Mouse (Mus musculus) regulatory T cell (primary cell): ENCODE measurements around the gene Six1.
"Not testable (repeated sequence)": the region's sequence is repeated elsewhere in the genome, so short reads cannot be mapped to it uniquely, and the experiment has no call there.

Experiments
- in situ Hi-C: fragments of 300-600 bp; cut with MboI, MseI; formaldehyde crosslinking; loops from one replicate; pipeline ENCODE4 v1.15.1; 2025; ENCODE audit warnings: high pct_unique_total_duplicates

The Six1 gene

DNA sequence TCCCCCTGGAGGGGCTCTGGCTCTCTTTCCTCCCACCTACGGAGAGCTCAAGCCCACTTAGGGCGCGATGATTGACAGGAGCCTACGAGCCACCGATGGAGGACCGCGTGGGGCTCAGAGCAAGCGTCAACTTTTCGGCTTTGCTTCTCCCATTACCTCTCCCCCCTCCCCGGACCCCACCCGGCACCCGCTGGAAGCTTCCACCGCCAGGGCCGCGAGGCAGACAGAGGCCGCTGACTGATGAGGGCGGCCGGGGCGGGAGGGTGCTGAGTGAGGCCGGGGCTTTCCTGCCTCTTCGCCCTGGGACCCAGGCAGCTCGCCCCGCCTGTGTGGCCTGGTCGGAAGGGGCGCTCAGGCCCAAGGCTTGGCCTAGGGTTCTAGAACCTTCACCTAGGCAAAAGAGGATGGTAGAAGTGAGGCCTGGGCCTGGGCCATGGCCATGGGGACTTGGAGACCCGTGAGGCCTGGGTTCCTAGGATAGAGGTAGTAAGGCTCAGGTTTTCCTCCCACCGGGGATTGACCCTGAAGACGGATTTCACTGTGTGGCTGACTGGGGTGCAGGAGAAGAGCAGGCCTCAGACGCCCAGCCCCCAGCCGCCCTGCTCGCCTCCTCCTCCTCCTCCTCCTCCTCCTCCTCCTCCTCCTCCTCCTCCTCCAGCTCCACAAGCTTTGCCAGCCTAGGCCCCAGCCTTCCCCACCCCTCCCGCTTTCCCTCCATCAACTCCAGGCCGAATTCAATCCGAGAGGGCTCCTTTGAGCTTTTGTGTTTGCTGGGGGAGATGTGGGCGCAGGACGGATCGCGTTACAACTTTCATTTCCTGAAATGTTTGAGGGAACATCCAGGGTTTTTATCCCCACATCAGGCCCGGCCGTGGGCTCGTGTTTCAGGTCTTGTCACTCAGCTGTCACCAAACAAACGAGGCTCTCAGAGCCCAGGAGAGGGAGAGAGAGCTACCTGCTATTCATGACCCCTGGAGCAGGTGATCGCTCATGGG is 18.5 kb downstream of the Six1 start:
- in situ Hi-C loops: no loop called here

- in situ Hi-C loops: no loop called here
Measured at GRCm38 (mm10) chr12:73032665-73033064, 21.0 kb downstream of the Six1 start.

DNA sequence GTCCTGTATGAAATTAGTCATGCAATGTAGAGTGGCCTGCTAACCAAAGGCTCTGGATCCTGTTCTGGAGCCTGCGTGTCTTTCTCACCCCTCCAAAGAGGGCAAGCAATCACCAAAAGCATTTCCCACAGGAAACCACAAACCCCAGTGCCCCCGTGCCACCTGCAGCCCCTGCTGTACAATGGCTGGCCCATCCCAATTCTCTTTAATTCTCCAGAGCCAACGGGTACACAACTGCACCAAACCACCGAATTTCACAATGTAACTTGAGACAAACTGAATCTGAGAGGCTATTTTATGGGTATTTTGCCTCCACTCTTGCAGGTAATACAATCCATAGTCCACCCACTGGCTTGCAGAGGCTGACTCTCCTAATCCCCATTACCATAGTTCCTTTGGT is 22.4 kb downstream of the Six1 start:
- in situ Hi-C loops: no loop called here

GRCm38 (mm10) chr12:73025490-73025889 is 28.2 kb downstream of the Six1 start:
- in situ Hi-C loops: loop anchor here (5.0 kb wide), 2 partner anchors 427 to 492 kb away; no protein-coding TSS in a partner anchor

GRCm38 (mm10) chr12:73020941-73021340 is 32.7 kb downstream of the Six1 start:
- in situ Hi-C loops: no loop called here

GRCm38 (mm10) chr12:73020422-73020821 is 33.3 kb downstream of the Six1 start:
- in situ Hi-C loops: no loop called here

GRCm38 (mm10) chr12:73018838-73019237 is 34.8 kb downstream of the Six1 start:
- in situ Hi-C loops: no loop called here

DNA sequence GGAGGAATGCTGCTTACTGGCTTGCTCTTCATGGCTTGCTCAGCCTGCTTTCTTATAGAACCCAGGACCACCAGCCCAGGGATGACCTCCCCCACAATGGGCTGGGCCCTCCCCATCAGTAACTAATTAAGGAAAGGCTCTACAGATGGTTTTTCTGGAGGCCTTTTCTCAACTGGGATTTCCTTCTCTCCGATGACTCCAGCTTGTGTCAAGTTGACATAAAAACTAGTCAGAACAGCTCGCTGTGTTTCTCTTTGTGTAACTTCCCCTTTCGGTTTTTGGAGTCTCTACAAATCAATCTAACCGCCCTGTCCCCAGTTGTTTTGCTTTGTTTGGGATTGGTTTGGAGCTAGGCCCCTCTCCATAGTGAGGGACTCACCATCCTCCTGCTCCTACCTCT is 37.5 kb downstream of the Six1 start:
- in situ Hi-C loops: no loop called here

- in situ Hi-C loops: no loop called here
Measured at GRCm38 (mm10) chr12:73014311-73014710, 39.4 kb downstream of the Six1 start.

DNA sequence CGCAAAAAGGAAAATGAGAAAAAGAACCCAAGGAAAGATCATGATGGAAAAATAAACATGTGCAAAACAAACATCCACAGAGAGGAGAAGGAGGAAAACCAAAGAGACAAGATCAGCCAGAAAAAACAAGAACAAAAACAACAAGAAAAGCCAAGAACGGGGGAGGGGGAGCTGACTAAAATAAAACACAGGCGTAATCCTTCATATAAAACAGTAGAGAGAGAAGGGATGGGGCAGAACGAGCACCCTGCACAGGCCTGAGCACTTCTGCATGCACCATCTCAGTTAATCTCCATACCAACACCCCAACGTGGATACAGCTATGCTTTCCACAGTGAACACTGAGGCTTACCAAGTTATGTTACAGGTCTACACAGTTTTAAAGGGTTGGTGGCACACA is 40.9 kb downstream of the Six1 start:
- in situ Hi-C loops: no loop called here

GRCm38 (mm10) chr12:73012136-73012785 is 41.4 kb downstream of the Six1 start:
- in situ Hi-C loops: no loop called here

DNA sequence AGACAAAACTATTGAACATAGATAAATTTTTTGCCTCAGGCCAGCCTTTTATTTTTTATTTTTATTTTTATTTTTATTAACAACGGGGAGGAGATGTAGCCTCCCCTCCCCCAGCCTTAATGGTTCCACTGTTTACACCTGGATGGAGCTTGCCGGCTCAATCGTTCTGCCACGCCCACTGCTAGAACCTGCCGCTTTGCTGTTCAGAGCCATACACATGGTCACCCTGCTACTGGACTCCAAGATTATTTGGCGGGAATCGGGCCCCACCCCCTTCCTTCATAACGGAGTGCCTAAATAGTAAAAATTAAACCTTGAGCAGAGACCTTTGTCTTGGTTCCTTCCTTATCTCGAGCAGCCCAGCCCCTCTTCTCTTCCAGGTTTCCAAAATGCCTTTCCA is 50.8 kb downstream of the Six1 start:
- in situ Hi-C loops: not testable (repeated sequence)

DNA sequence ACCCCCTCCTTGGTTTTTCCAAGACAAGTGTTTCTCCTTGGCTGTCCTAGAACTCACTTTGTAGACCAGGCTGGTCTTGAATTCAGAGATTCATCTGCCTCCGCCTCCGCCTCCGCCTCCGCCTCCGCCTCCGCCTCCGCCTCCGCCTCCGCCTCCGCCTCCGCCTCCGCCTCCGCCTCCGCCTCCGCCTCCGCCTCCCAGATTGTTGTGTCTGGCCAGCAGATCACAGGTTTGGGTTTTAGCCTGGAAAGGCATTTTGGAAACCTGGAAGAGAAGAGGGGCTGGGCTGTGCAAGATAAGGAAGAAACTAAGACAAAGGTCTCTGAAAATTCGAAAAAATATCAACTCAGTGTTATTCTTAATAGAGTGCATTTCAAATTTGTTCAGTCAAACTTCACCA is 51.4 kb downstream of the Six1 start:
- in situ Hi-C loops: not testable (repeated sequence)

DNA sequence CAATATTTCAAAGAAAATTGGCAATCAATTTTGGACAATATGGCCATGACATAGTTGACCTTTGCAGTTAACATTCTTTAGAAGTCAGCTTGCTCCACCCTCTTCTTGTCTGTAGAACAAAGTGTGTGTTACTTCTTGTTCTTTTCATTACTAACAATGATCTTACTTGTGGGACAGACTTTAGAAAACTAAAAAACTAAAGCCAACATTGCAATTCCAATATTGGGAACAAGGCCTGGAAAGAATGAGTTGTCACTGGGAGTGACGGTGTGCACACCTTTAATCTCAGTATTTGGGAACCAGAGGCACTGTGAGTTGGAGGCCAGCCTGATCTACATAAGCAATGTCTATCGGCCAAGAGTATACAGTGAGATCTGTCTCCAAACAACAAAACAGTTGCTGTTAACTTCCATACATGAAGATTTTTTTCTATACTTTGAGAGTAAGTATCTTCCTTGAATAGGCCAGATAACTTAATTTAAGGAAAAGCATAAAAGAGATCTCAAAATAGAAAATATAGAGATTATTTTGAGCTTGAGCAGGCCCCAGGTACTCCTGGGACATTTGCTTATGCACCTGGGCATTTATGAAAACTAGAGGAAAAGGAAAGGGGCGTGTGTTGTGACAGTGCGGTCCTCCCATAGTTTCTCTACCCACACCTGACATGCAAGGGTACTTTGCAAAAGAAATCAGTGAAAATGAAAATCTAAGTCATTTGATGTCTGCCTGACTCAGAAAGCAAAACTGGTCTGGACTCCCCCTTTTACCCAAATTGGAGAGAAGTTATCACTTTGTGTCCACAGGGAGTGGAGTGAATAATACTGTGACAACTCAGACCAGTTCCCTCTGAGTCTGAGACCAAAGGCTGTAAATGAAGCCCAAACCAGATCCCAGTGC is 55.3 kb downstream of the Six1 start:
- in situ Hi-C loops: no loop called here

DNA sequence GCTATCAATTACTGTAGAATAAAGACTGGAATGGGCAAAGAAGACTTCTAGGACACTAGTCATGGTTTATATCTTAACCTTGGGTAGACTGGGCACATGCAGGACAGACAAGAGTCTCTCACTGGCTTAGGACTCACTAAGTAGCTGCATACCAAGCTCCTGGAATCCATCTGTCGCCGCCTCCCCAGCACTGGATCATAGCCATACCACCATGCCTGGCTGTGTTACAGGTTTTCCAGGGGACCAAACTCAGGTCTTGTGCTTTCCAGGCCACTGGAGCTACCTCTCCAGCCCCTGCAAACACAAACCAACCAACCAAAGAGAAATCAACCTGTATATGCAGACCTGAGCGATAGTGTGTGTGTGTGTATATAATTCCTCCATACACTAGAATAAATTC is 57.0 kb downstream of the Six1 start:
- in situ Hi-C loops: no loop called here
